Mouse (Mus musculus) lung, postnatal 0 days (tissue): ENCODE data around the gene Epas1.

Source experiments
- CTCF ChIP-seq: IDR thresholded peaks from 2 replicates; pipeline ENCODE4 v1.5.1; 2016; ENCODE audit warnings: antibody characterized with exemption, mild to moderate bottlenecking
- EP300 ChIP-seq: IDR thresholded peaks from 2 replicates; pipeline ENCODE4 v1.6.1; 2016; ENCODE audit warnings: antibody characterized with exemption, mild to moderate bottlenecking, control low read depth

DNA sequence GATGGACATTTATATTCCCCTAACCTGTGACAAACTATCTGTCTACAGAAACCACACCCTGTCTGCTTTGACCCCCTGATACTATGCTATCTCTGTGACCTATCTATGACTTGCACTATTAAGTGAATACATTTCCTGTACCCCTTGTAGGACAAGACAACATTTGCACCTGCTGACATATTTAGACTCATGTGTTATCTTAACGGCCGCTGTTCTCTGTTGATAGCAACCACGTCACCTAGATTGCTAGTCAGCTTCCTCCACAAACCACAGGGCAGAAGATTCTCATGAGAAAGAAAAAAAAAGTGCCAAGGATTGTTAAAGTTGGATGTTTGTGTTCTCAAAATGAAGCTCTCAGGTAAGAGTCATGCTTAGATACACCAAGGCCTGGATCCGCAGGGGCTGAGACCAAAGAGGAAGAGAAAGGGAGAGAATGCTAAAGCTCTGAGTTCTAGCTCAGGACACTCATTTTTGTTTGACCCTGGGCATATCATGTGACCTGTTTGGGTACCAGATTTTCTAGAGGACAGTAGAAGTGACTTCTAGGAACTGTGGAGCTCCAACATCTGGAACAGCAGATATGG lies 127.1 kb downstream of the Epas1 start:
- no peak for TF ChIP-seq CTCF
- no peak for TF ChIP-seq EP300
